Mouse (Mus musculus) intestine, embryonic 14.5 days (tissue): ENCODE measurements around the gene Yod1. TPM values are rescaled to one million over a fixed set of nuclear protein-coding genes. Genes with fewer than 3 reads are reported as not detected.

Experiments used
- ATAC-seq: fragments of 200-750 bp; cut with Nextera tagmentation; replicated peaks from 2 replicates; pipeline ENCODE4 v1.8.0; 2017; ENCODE audit warnings: low read depth, moderate number of reproducible peaks, moderate TSS enrichment, moderate library complexity; ENCODE audit not compliant: low FRiP score, low TSS enrichment
- DNase-seq: peaks from one replicate; pipeline ENCODE4 v3.0.0-alpha.2; 2018; ENCODE audit warnings: low spot score
- H3K27ac ChIP-seq: fragments of 300-500 bp; sonication (generic); 2 replicates; pipeline ENCODE4 v1.5.1; 2014; ENCODE audit warnings: low read depth, mild to moderate bottlenecking, control low read depth
- H3K27me3 ChIP-seq: fragments of 300-500 bp; sonication (generic); replicated peaks from 2 replicates; pipeline ENCODE4 v1.6.1; 2014; ENCODE audit warnings: low read length, control low read depth; ENCODE audit not compliant: control insufficient read depth, insufficient read depth
- H3K36me3 ChIP-seq: fragments of 300-500 bp; sonication (generic); 2 replicates; pipeline ENCODE4 v1.6.1; 2014; ENCODE audit warnings: low read length, control low read depth; ENCODE audit not compliant: control insufficient read depth, insufficient read depth
- H3K4me1 ChIP-seq: fragments of 300-500 bp; sonication (generic); replicated peaks from 2 replicates; pipeline ENCODE4 v1.6.1; 2014; ENCODE audit warnings: low read length, control low read depth, mixed read lengths; ENCODE audit not compliant: control insufficient read depth, insufficient read depth
- H3K4me2 ChIP-seq: fragments of 300-500 bp; sonication (generic); 2 replicates; pipeline ENCODE4 v1.6.1; 2014; ENCODE audit warnings: low read length
- H3K4me3 ChIP-seq: fragments of 300-500 bp; sonication (generic); 2 replicates; pipeline ENCODE4 v1.5.1; 2014; ENCODE audit warnings: low read depth, low read length, control low read depth, mixed read lengths
- H3K9ac ChIP-seq: fragments of 300-500 bp; sonication (generic); 2 replicates; pipeline ENCODE4 v1.6.1; 2014; ENCODE audit warnings: mild to moderate bottlenecking, low read length
- H3K9me3 ChIP-seq: fragments of 300-500 bp; sonication (generic); 2 replicates; pipeline ENCODE4 v1.6.1; 2016; ENCODE audit warnings: low read length, control low read depth; ENCODE audit not compliant: control insufficient read depth
- WGBS: fragments of 180-500 bp; shearing (Covaris S2); extraction: QIAGEN DNeasy Blood & Tissue Kit; methylation state at CpG from one replicate; pipeline ENCODE4 v1.1.7; 2014; 5-methylcytosine and 5-hydroxymethylcytosine counted together
- polyA plus RNA-seq: library from polyadenylated mRNA; unstranded; fragments of >200 nt; fragmentation: Nextera tagmentation; extraction: Ambion mirVana; gene quantifications from 2 replicates; pipeline ENCODE4 v1.2.1, GENCODE M21; 2014

The Yod1 gene
- polyA plus RNA-seq, 1 experiment from 2014 or later: 7.5 TPM

DNA sequence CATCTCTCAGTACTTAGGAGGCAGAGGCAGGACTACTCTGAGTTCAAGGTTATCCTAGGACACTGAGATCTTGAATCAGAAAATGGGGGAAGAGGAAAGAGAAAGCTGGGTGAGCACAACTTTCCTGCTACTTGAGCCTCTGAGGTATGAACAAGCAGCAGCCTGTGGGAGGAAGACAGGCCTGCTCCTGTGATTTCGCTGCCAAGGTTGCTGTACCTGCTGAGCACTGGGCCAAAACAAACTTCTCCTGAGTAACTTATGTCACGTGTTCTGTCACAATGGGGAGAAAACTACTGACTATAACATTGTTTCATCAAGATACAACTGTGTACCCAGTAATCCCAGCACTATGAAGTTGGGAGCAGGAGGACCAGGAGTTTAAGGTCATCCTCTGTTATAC lies 13.5 kb upstream of the Yod1 start:
- no peak for DNase-seq
- ATAC-seq: no peak
- Histone ChIP-seq H3K4me1 (no peaks in the 10 kb centered on the region), H3K4me3 (no peak overlapping the region), H3K27ac (no peak overlapping the region), H3K36me3 (peaks cover 64% of the 10 kb centered on the region), H3K27me3 (no peaks in the 10 kb centered on the region), H3K4me2 (no peak overlapping the region), H3K9ac (no peak overlapping the region), H3K9me3 (no peaks in the 10 kb centered on the region)
- 84% methylated on average over 2 of the region's 2 CpGs for WGBS

DNA sequence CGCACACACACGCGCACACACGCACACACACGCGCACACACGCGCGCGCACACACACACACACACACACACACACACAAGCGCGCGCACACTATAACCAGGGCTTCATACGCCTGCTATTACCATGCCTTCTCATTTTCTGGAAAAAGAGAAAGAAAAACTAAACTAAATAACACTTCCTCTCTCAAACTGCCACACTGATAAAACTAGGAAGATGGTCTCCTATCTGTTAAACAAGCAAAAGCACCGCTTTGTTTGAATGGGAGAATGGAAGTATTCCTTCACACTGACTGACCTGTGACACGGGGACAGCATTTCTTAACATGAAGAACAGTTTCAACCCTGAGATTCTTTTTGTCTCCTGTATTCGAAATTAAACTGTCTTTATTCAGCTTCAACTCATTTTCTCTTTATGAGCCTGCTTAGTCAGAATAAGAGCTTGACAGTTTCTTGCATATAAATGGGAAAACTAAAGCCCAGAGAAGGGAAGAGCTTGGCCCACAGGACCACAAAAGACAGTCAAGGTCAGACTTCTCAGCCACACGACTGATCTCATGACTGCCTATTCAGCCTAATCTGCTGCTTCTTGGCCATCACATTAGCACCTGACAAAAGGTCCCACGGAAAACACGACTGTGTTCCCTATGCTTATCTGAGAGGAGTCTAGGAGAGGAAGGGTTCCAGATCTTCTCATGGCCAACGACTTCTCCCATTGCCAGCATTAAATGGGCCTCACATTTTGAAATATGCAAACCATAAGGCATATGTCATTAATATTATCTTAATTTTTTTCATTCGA lies 6.6 kb upstream of the Yod1 start:
- H3K36me3 ChIP-seq: peaks cover 16% of the 10 kb centered on the region; the same call in 1 of the 2 replicates
- H3K9me3 ChIP-seq: no peaks in the 10 kb centered on the region
- DNase-seq: peak; percentile 45
- no peak for ATAC-seq
- H3K4me2 ChIP-seq: no peak overlapping the region
- H3K9ac ChIP-seq: no peak overlapping the region
- H3K27ac ChIP-seq: no peak overlapping the region
- no peak overlapping the region for H3K4me3 ChIP-seq
- no peaks in the 10 kb centered on the region for H3K4me1 ChIP-seq
- no peaks in the 10 kb centered on the region for H3K27me3 ChIP-seq
- WGBS: 90% methylated on average over 22 of the region's 22 CpGs

DNA sequence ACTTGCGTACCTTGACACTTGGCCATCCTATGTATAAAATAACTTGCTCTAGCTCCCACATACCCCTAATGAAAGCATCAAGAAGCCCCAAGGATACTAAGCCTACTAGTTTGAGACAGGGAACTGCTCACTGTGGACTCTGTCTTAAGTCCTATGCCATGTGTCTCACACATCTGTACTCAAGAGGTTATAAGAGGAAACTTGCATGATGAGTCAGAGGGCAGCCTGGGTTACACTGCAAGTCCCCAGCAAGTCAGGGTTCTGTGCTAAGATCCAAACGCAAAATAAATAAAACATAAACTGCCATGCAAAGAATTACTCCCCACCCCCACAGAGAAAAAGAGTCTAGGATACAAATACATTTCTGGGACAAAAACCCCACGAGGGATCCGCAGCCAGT lies 3.1 kb upstream of the Yod1 start:
- ATAC-seq (no peak), DNase-seq (peak; percentile 41)
- Histone ChIP-seq H3K4me3 (no peak overlapping the region), H3K36me3 (peaks cover 6% of the 10 kb centered on the region; the same call in 1 of the 2 replicates), H3K9ac (no peak overlapping the region), H3K27me3 (no peaks in the 10 kb centered on the region), H3K4me1 (peaks cover 3% of the 10 kb centered on the region), H3K27ac (no peak overlapping the region), H3K4me2 (no peak overlapping the region), H3K9me3 (no peaks in the 10 kb centered on the region)
- WGBS: 82% methylated on average over 4 of the region's 4 CpGs

DNA sequence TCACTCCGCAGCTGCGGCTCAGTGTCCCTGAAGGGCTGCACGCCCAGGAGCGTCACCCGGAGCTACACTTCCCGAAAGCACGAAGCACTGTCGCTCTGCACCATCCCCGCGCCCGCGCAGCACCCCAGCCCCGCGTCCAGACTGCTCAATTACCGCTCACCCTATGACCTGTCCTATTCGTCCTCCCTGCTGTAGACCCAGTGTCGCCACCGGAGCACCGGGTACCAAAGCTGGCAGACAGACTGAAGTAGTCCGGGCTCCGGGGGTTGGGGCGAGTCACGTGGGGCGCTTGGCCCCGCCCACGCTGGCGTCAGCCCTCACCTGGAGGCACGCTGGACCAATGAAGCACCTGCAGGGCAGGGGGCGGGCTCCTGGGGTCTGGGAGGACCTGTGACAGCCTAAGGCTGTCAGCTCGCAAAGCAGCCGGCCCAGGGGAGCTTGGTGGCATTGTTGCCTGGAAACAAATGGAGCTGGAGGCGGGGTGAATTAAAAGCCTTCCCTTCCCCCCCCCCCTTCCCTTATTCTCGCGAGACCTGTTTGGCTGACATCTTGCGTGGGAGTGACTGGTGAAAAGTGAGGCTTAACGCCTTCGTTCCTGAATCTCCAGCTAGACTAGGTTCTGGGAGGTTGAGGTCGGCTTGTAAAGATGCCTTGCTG lies 1.4 kb upstream of the Yod1 start, which contains the start of gene Gm29427:
TSS of gene Gm29427 (minus strand) at position 239 of the 657 bp plus-strand sequence.
- H3K4me3 ChIP-seq: peak within 1 kb of the TSS; percentile 77
- peaks cover 3% of the 10 kb centered on the region for H3K4me1 ChIP-seq
- H3K36me3 ChIP-seq: peaks cover 10% of the 10 kb centered on the region; the same call in 1 of the 2 replicates
- no peaks in the 10 kb centered on the region for H3K9me3 ChIP-seq
- peak; percentile 97 for DNase-seq
- H3K27ac ChIP-seq: peak within 1 kb of the TSS; percentile 39; the same call in 1 of the 2 replicates
- under 1% methylated on average over 36 of the region's 38 CpGs for WGBS
- ATAC-seq: peak; percentile 96
- H3K27me3 ChIP-seq: no peaks in the 10 kb centered on the region
- peak within 1 kb of the TSS; percentile 93 for H3K9ac ChIP-seq
- peak within 1 kb of the TSS; percentile 72 for H3K4me2 ChIP-seq

DNA sequence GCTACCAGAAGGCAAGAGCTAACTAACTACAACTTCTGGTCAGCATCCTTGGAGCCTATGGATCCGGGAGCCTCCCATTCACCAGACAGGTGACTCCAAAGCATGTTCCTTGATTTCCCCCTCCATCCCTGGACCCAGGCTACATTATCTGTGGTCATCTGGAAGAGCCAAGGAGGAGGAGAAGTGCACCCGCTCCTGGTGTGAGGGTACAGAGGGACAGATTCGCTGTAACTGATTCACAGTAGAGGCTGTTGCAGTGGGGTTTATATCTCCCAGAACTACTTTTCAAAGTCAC lies 962 bp upstream of the Yod1 start:
- ATAC-seq (peak; percentile 13; the same call in 1 of the 2 replicates), DNase-seq (no peak)
- Histone ChIP-seq H3K27ac (peak overlapping the region; percentile 24; the same call in 1 of the 2 replicates), H3K4me2 (peak overlapping the region; percentile 72), H3K9me3 (no peaks in the 10 kb centered on the region), H3K4me3 (peak overlapping the region; percentile 77), H3K9ac (peak overlapping the region; percentile 93), H3K27me3 (no peaks in the 10 kb centered on the region), H3K36me3 (peaks cover 10% of the 10 kb centered on the region; the same call in 1 of the 2 replicates), H3K4me1 (peaks cover 3% of the 10 kb centered on the region)
- 2% methylated on average over 3 of the region's 3 CpGs for WGBS

DNA sequence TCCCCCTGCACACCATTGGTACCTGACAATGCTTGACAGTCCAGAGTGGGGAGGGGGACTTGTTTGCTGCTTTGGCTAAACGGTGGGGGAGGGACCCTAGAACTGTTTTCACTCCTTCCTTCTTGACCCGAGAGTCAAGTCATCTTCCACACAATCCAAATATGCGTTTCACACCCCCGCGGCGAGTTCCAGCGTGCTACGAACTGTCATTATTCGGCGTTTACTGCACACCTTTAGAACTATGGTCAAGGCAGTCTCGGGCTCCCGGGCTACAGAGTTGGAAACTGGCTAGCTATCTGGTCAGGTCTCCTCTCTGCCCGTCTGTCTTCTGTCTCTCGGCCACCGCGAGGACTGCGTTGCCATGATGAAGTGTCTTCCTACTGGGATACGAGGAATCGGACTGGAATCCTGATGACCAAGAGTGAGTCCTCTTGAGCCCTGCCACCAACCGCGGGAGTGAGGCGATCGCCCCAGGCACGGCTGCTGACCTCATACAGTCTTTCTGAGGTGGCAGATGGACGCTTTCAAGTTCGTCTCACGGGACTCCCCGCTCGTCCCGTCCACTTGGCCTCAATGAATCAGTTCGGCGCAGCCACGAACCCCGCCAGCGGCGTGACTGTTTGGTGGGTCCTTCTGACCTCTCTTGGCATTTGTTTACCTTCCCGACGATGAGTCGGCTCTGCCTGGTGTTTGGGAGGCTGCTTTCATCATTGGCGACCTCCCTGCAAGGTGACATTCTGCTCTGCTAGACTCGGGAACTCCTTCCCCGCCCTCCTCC lies 425 bp upstream of the Yod1 start:
- no peaks in the 10 kb centered on the region for H3K9me3 ChIP-seq
- peak overlapping the region; percentile 72 for H3K4me2 ChIP-seq
- H3K36me3 ChIP-seq: peaks cover 8% of the 10 kb centered on the region; the same call in 1 of the 2 replicates
- peak overlapping the region; percentile 39 for H3K27ac ChIP-seq
- DNase-seq (peak; percentile 73), ATAC-seq (peak; percentile 3; the same call in 1 of the 2 replicates)
- under 1% methylated on average over 42 of the region's 42 CpGs for WGBS
- peak overlapping the region; percentile 93 for H3K9ac ChIP-seq
- H3K4me1 ChIP-seq: peaks cover 3% of the 10 kb centered on the region
- peak overlapping the region; percentile 77 for H3K4me3 ChIP-seq
- H3K27me3 ChIP-seq: no peaks in the 10 kb centered on the region

DNA sequence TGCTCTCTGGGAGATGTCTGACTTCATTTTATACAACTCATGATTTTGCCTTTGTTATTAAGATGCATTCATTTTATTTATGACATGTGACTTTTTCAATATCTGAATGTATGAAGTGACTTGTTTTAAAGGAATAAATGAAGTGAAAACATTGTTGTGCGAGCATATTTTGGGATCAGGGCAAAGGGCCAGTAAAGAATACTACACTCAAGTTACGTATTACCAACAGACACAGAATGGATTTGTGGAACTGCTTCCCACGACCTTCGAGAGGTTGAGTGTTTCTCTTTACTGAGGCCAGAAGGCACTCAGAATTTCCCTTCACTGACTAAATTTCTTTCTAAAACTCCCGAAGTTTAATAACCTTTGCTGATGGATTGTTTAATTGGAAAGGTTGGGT lies 7.1 kb downstream of the Yod1 start:
- Histone ChIP-seq H3K4me3 (no peak overlapping the region), H3K4me2 (no peak overlapping the region), H3K27ac (no peak overlapping the region), H3K27me3 (no peaks in the 10 kb centered on the region), H3K9me3 (no peaks in the 10 kb centered on the region), H3K4me1 (no peaks in the 10 kb centered on the region), H3K9ac (no peak overlapping the region), H3K36me3 (peaks cover 4% of the 10 kb centered on the region; the same call in 1 of the 2 replicates)
- no peak for ATAC-seq
- WGBS: 87% methylated on average over 5 of the region's 5 CpGs
- DNase-seq: no peak

DNA sequence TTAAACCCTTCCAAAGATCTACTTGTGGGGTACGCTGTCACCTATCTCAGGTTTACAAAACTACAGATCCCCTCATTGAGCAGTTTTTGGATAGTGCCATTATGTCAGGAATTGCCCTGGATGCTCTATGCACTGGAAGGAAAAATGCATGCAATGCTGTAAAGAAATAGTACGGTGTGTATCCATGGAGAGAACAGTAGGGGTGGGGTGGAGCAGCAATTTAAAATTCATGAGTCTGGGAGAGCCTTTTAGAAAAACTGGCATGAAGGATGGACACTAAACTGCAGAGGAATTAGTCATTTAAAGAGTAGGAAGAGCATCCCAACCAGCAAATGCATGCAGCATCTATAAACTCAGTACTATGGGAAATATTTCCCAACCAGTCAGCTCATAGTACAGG lies 9.3 kb downstream of the Yod1 start:
- Histone ChIP-seq H3K36me3 (no peaks in the 10 kb centered on the region), H3K4me1 (peaks cover 5% of the 10 kb centered on the region; the same call in 1 of the 2 replicates), H3K9me3 (no peaks in the 10 kb centered on the region), H3K4me3 (no peak overlapping the region), H3K27ac (no peak overlapping the region), H3K9ac (no peak overlapping the region), H3K4me2 (no peak overlapping the region), H3K27me3 (no peaks in the 10 kb centered on the region)
- DNase-seq: no peak
- ATAC-seq: no peak
- 92% methylated on average over 2 of the region's 2 CpGs for WGBS
